Mouse (Mus musculus) Muller cell, postnatal 12 days (primary cell): ENCODE measurements at regions not wholly inside any gene's neighbourhood (a gene's known extent, or its start where the extent isn't known, plus 50 kb on each side); places are given as distances from the start of the nearest gene placed in this dataset.

Experiments used
- DNase-seq: peaks from one replicate; pipeline ENCODE4 v3.0.0-alpha.2; 2015; ENCODE audit errors: inconsistent ontology term

GRCm38 (mm10) chr7:36940611-36941010, 242.7 kb downstream of the Tshz3 start:
- no peak for DNase-seq

GRCm38 (mm10) chr7:36945024-36945815, 247.3 kb downstream of the Tshz3 start:
- no peak for DNase-seq

GRCm38 (mm10) chr7:36949511-36949910, 251.6 kb downstream of the Tshz3 start:
- DNase-seq: no peak

- no peak for DNase-seq
These were observed 257.5 kb downstream of the Tshz3 start for GRCm38 (mm10) chr7:36955376-36955775.

GRCm38 (mm10) chr7:36958255-36958654, 260.3 kb downstream of the Tshz3 start:
- DNase-seq: no peak

- no peak for DNase-seq
These were observed 273.9 kb downstream of the Tshz3 start for GRCm38 (mm10) chr7:36971772-36972171.

- DNase-seq: peak; percentile 16
These were observed 275.9 kb downstream of the Tshz3 start for GRCm38 (mm10) chr7:36973654-36974320.

GRCm38 (mm10) chr7:36974573-36974972, 276.7 kb downstream of the Tshz3 start:
- DNase-seq: no peak

- DNase-seq: peak; percentile 20
These were observed 277.6 kb downstream of the Tshz3 start for GRCm38 (mm10) chr7:36975475-36975874.

GRCm38 (mm10) chr7:36977819-36978218, 279.9 kb downstream of the Tshz3 start:
- DNase-seq: peak; percentile 20

- no peak for DNase-seq
These were observed 291.5 kb downstream of the Tshz3 start for GRCm38 (mm10) chr7:36989380-36989779.

- DNase-seq: peak; percentile 58
These were observed 306.7 kb downstream of the Tshz3 start for GRCm38 (mm10) chr7:37004601-37005000.

GRCm38 (mm10) chr7:37005701-37006100, 307.8 kb downstream of the Tshz3 start:
- DNase-seq: no peak

- no peak for DNase-seq
These were observed 309.0 kb downstream of the Tshz3 start for GRCm38 (mm10) chr7:37006921-37007320.

- no peak for DNase-seq
These were observed 313.3 kb downstream of the Tshz3 start for GRCm38 (mm10) chr7:37011180-37011754.

GRCm38 (mm10) chr7:37020078-37020477, 322.2 kb downstream of the Tshz3 start:
- no peak for DNase-seq

GRCm38 (mm10) chr7:37024501-37025025, 326.6 kb downstream of the Tshz3 start:
- no peak for DNase-seq

- no peak for DNase-seq
These were observed 366.9 kb downstream of the Tshz3 start for GRCm38 (mm10) chr7:37064582-37065458.

GRCm38 (mm10) chr7:37077698-37078097, 379.8 kb downstream of the Tshz3 start:
- no peak for DNase-seq

- no peak for DNase-seq
These were observed 380.2 kb downstream of the Tshz3 start for GRCm38 (mm10) chr7:37078140-37078539.

- DNase-seq: no peak
These were observed 391.8 kb downstream of the Tshz3 start for GRCm38 (mm10) chr7:37089726-37090125.

- no peak for DNase-seq
These were observed 394.7 kb downstream of the Tshz3 start for GRCm38 (mm10) chr7:37092572-37092971.
